Mouse (Mus musculus): ENCODE measurements around the gene Tsga10. TPM values are rescaled to one million over a fixed set of nuclear protein-coding genes. Genes with fewer than 3 reads are reported as not detected.

The Tsga10 gene
- total RNA-seq, 2 experiments from 2014 or later: 19.7 to 24.6 TPM

Other genes with a start within 250 kb of the Tsga10 start
- 100 to 1,000 TPM; 242 to 262 TPM for gene 2010300C02Rik, start 146.3 kb downstream of the Tsga10 start, total RNA-seq (2021)
- gene Lipt1, start 5.3 kb upstream of the Tsga10 start, total RNA-seq (2021): 10 to 100 TPM in 1 of 2 experiments, 1 to 10 TPM in 1; 7.3 to 10.0 TPM
- 10 to 100 TPM; 11.2 to 12.2 TPM for gene Mitd1, start 24.0 kb upstream of the Tsga10 start, total RNA-seq (2021)
- gene Mrpl30, start 24.0 kb upstream of the Tsga10 start, total RNA-seq (2021): 100 to 1,000 TPM; 140 to 152 TPM
- not detected for gene Lyg2, start 50.1 kb upstream of the Tsga10 start, total RNA-seq (2021)
- gene Lyg1, start 91.3 kb upstream of the Tsga10 start, total RNA-seq (2021): not detected
- gene Txndc9, start 131.5 kb upstream of the Tsga10 start, total RNA-seq (2021): 10 to 100 TPM; 55.9 to 63.2 TPM
- gene Eif5b, start 131.6 kb upstream of the Tsga10 start, total RNA-seq (2021): 10 to 100 TPM; 40.0 to 40.2 TPM